Mouse (Mus musculus) limb, embryonic 13.5 days (tissue): Measurements from ENCODE around the gene Treml2. TPM values are rescaled to one million over a fixed set of nuclear protein-coding genes. Genes with fewer than 3 reads are reported as not detected.

Source experiments
- ATAC-seq: fragments of 200-750 bp; cut with Nextera tagmentation; 2 replicates; pipeline ENCODE4 v1.8.0; 2017; ENCODE audit warnings: low read depth, moderate number of reproducible peaks, moderate TSS enrichment; ENCODE audit not compliant: low FRiP score
- H3K27ac ChIP-seq: fragments of 300-500 bp; sonication (generic); 2 replicates; pipeline ENCODE4 v1.5.1; 2015; ENCODE audit warnings: inconsistent platforms, mild to moderate bottlenecking, moderate library complexity
- H3K27me3 ChIP-seq: fragments of 300-500 bp; sonication (generic); 2 replicates; pipeline ENCODE4 v1.6.1; 2015; ENCODE audit warnings: mild to moderate bottlenecking, inconsistent platforms
- H3K36me3 ChIP-seq: fragments of 300-500 bp; sonication (generic); 2 replicates; pipeline ENCODE4 v1.6.1; 2015; ENCODE audit warnings: inconsistent platforms, mild to moderate bottlenecking, moderate library complexity
- H3K4me1 ChIP-seq: fragments of 300-500 bp; sonication (generic); 2 replicates; pipeline ENCODE4 v1.6.1; 2015; ENCODE audit warnings: inconsistent platforms
- H3K4me2 ChIP-seq: fragments of 300-500 bp; sonication (generic); replicated peaks from 2 replicates; pipeline ENCODE4 v1.6.1; 2015; ENCODE audit warnings: inconsistent platforms, mild to moderate bottlenecking, moderate library complexity
- H3K4me3 ChIP-seq: fragments of 300-500 bp; sonication (generic); 2 replicates; pipeline ENCODE4 v1.5.1; 2015; ENCODE audit warnings: moderate library complexity, mild to moderate bottlenecking, inconsistent platforms
- H3K9ac ChIP-seq: fragments of 300-500 bp; sonication (generic); 2 replicates; pipeline ENCODE4 v1.6.1; 2015; ENCODE audit warnings: mild to moderate bottlenecking, inconsistent platforms
- H3K9me3 ChIP-seq: fragments of 300-500 bp; sonication (generic); 2 replicates; pipeline ENCODE4 v1.6.1; 2016; ENCODE audit warnings: inconsistent platforms
- WGBS: fragments of 180-500 bp; shearing (Covaris S2); methylation state at CpG from one replicate; pipeline ENCODE4 v1.1.7; 2015; 5-methylcytosine and 5-hydroxymethylcytosine counted together
- polyA plus RNA-seq: library from polyadenylated mRNA; unstranded; fragments of >200 nt; fragmentation: Nextera tagmentation; extraction: Ambion mirVana; gene quantifications from 2 replicates; pipeline ENCODE4 v1.2.1, GENCODE M21; 2015

Gene Treml2
- polyA plus RNA-seq, 1 experiment from 2014 or later: 0.15 TPM

DNA sequence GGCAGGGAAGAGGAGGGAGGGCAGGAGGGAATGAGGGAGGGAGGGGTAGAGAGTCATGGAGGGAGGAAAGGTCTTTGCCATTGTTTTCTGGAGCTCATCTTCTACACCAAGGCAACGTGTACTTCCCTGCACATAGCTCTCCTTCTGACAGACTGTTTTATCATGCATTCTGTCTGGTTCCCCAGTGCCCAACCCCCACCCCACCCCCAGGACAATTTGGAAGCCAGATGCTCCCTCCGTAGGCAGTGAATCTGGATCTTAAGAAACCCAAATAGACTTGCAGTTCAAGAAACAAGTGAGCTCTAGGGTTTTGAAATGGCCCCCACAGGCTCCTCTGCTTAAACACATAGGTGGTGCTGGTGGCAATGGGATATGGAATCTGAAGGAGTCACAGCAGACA is 58.6 kb downstream of the Treml2 start:
- 49% methylated on average over 2 of the region's 2 CpGs for WGBS

DNA sequence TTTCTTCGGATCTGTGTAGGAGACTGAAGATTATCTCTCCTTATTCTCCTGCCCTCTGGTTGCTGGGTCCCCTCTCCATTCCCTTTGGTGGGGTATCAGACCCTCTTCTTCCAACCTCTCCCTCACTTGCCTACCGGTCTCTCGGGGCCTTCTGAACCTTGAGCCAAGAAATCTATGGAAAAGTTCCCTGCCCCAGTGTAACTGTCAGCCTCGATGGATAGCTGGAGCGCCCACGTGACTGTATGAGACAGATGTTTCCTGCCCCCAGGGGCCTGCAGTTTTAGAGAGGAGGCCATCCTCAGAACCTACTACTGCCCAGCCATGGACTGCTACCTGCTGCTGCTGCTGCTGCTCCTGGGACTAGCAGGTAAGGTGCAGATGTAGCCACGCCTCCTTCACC is 60.3 kb downstream of the Treml2 start, which contains the start of gene Treml1:
Gene Treml1, plus strand, starts transcription at position 301 of the 400 bp plus-strand sequence.
- Histone ChIP-seq H3K27ac (no peak within 1 kb of the TSS), H3K4me1 (peaks cover 14% of the 10 kb centered on the region), H3K4me3 (no peak within 1 kb of the TSS), H3K9ac (no peak within 1 kb of the TSS), H3K36me3 (no peaks in the 10 kb centered on the region), H3K9me3 (no peaks in the 10 kb centered on the region), H3K27me3 (no peaks in the 10 kb centered on the region), H3K4me2 (no peak within 1 kb of the TSS)
- 73% methylated on average over 7 of the region's 7 CpGs for WGBS
- ATAC-seq: no peak

More for the DNA sequence above, 58.6 kb downstream of the Treml2 start:
- H3K27me3 ChIP-seq: no peaks in the 10 kb centered on the region
- no peak overlapping the region for H3K4me2 ChIP-seq
- no peak overlapping the region for H3K4me3 ChIP-seq
- no peak overlapping the region for H3K27ac ChIP-seq
- no peak overlapping the region for H3K9ac ChIP-seq
- H3K36me3 ChIP-seq: no peaks in the 10 kb centered on the region
- H3K9me3 ChIP-seq: no peaks in the 10 kb centered on the region
- no peak for ATAC-seq
- peaks cover 5% of the 10 kb centered on the region for H3K4me1 ChIP-seq

DNA sequence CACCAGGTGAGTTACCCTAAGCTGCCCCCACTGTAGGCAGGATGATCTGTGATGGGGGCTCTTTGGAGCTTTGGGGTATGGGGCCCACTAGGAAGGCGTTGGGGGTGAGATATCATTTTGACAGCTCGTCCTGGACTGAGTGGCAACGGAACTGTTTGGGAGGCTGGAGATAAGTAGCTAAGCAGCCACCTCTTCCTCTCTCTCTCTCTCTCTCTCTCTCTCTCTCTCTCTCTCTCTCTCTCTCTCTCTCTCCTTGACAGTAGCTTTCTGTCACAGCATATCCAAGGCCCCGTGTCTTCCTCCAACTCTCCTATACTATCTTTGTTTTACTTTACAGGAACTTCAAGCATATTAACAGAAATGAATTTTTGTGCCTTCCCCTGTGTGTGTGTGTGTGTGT is 61.2 kb downstream of the Treml2 start:
- Histone ChIP-seq H3K4me1 (peaks cover 14% of the 10 kb centered on the region), H3K4me3 (no peak overlapping the region), H3K36me3 (no peaks in the 10 kb centered on the region), H3K9me3 (no peaks in the 10 kb centered on the region), H3K4me2 (no peak overlapping the region), H3K9ac (no peak overlapping the region), H3K27me3 (no peaks in the 10 kb centered on the region), H3K27ac (no peak overlapping the region)
- no peak for ATAC-seq
- WGBS: 78% methylated on average over 4 of the region's 4 CpGs

Other genes with a start within 250 kb of the Treml2 start
- not detected in 2 replicates for gene 1700067P10Rik, start 210.2 kb upstream of the Treml2 start, polyA plus RNA-seq
- not detected in 2 replicates for gene 9830107B12Rik, start 153.2 kb upstream of the Treml2 start, polyA plus RNA-seq
- gene A530064D06Rik, start 132.2 kb upstream of the Treml2 start, polyA plus RNA-seq: 0.11 TPM in 1 of 2 replicates, not detected in the other
- 0.06 TPM in 1 of 2 replicates, not detected in the other for gene Trem1, start 66.7 kb upstream of the Treml2 start, polyA plus RNA-seq
- 0.14 TPM in 1 of 2 replicates, not detected in the other for gene Trem3, start 51.7 kb upstream of the Treml2 start, polyA plus RNA-seq
- 0.48 TPM in 1 of 2 replicates, not detected in the other for gene Treml4, start 35.2 kb upstream of the Treml2 start, polyA plus RNA-seq
- 0.10 and 0.11 TPM in 2 replicates for gene B430306N03Rik, start 16.6 kb downstream of the Treml2 start, polyA plus RNA-seq
- gene Trem2, start 46.9 kb downstream of the Treml2 start, polyA plus RNA-seq: 3.5 and 3.6 TPM in 2 replicates
- 1.1 and 1.3 TPM in 2 replicates for gene Treml1, start 60.4 kb downstream of the Treml2 start, polyA plus RNA-seq
- gene Nfya, start 110.4 kb downstream of the Treml2 start, polyA plus RNA-seq: 16.7 and 17.2 TPM in 2 replicates
- gene Oard1, start 110.5 kb downstream of the Treml2 start, polyA plus RNA-seq: 52.5 and 56.6 TPM in 2 replicates
- 21.8 and 21.9 TPM in 2 replicates for gene Apobec2, start 133.4 kb downstream of the Treml2 start, polyA plus RNA-seq
- gene Tspo2, start 152.0 kb downstream of the Treml2 start, polyA plus RNA-seq: 1.8 and 2.0 TPM in 2 replicates
- 0.31 and 0.32 TPM in 2 replicates for gene Unc5cl, start 155.4 kb downstream of the Treml2 start, polyA plus RNA-seq